Comparison of ENCODE assay signal across 20 mouse cellular contexts in genomic region chr13:34351437-34351836, GRCm38 (mm10). TPM values are rescaled to one million over a fixed set of nuclear protein-coding genes. Genes with fewer than 3 reads are reported as not detected.
DNase-seq lines count a peak whose midpoint lies in the region; ATAC-seq lines count a peak whose summit lies in the region.
"Had no signal": no experiment of that assay in that cellular context is flagged by ENCODE, and none has a peak within 500 bp of the region (broad histone marks: within the 10 kb centered on the region; RNA-seq: fewer than 3 reads in every experiment).

No protein-coding gene starts in this region.

- peak; percentile 57 for DNase-seq in embryo, embryonic 10 days (ENCODE audit: low spot score)
- DNase-seq in embryo, embryonic 9.5 days (ENCODE audit: extremely low spot score) = no peak
- no peak for DNase-seq in liver, embryonic 13.5 days
- no peak for DNase-seq in liver, embryonic 11.5 days (ENCODE audit: low spot score)
- peak; percentile 24 for DNase-seq in embryo, embryonic 11 days
- DNase-seq in heart, adult 8-10 months (ENCODE audit: low spot score) = no peak
- DNase-seq in cerebellum, postnatal 4 days (ENCODE audit: low spot score in 2 of 2) = no peak
- DNase-seq: adrenal gland, adult 2 months; adrenal gland, postnatal 10 days; adrenal gland, postnatal 25 days; cerebellum, adult 11 months; cerebellum, adult 18-20 months; cerebellum, adult 8-10 months; cerebellum, adult 9-11 months; cerebellum, postnatal 14 days; cerebellum, postnatal 36 days; forebrain, postnatal 0 days had no signal

- H3K4me1 ChIP-seq in liver, embryonic 13.5 days (replicated peaks) = peaks cover 36% of the 10 kb centered on the region
- H3K4me1 ChIP-seq in liver, embryonic 11.5 days (replicated peaks; ENCODE audit: control insufficient read depth, insufficient read depth, low read length) = peaks cover 25% of the 10 kb centered on the region
- H3K4me1 ChIP-seq: embryonic facial prominence, embryonic 12.5 days; forebrain, embryonic 13.5 days had no signal

- no peak for ATAC-seq in liver, embryonic 13.5 days (ENCODE audit: low read depth)
- ATAC-seq in liver, embryonic 11.5 days (replicated peaks; ENCODE audit: low FRiP score) = no peak
- ATAC-seq: forebrain, embryonic 13.5 days; forebrain, embryonic 15.5 days; forebrain, postnatal 0 days had no signal

- H3K27ac ChIP-seq in liver, embryonic 13.5 days = 0 out of 2 replicates have a peak overlapping the region, but pooled peaks have one; percentile 1
- no peak overlapping the region for H3K27ac ChIP-seq in liver, embryonic 11.5 days (ENCODE audit: low read depth, low read length)
- H3K27ac ChIP-seq: embryonic facial prominence, embryonic 12.5 days; forebrain, embryonic 13.5 days; forebrain, embryonic 15.5 days had no signal

- no peak overlapping the region for H3K9ac ChIP-seq in liver, embryonic 13.5 days
- no peak overlapping the region for H3K9ac ChIP-seq in liver, embryonic 11.5 days (ENCODE audit: low read depth, low read length)
- H3K9ac ChIP-seq: embryonic facial prominence, embryonic 12.5 days; forebrain, embryonic 13.5 days; forebrain, embryonic 15.5 days; forebrain, postnatal 0 days had no signal

- no peaks in the 10 kb centered on the region for H3K36me3 ChIP-seq in liver, embryonic 13.5 days
- no peaks in the 10 kb centered on the region for H3K36me3 ChIP-seq in liver, embryonic 11.5 days (ENCODE audit: control insufficient read depth, insufficient read depth, low read length)
- H3K36me3 ChIP-seq: embryonic facial prominence, embryonic 12.5 days; forebrain, embryonic 15.5 days had no signal

- no peaks in the 10 kb centered on the region for H3K9me3 ChIP-seq in liver, embryonic 13.5 days (replicated peaks)
- no peaks in the 10 kb centered on the region for H3K9me3 ChIP-seq in liver, embryonic 11.5 days (ENCODE audit: control insufficient read depth, low read length)
- H3K9me3 ChIP-seq: embryonic facial prominence, embryonic 12.5 days; forebrain, embryonic 13.5 days; forebrain, embryonic 15.5 days had no signal

- no peak overlapping the region for H3K4me3 ChIP-seq in liver, embryonic 13.5 days (replicated peaks)
- no peak overlapping the region for H3K4me3 ChIP-seq in liver, embryonic 11.5 days (ENCODE audit: low read depth, low read length)
- H3K4me3 ChIP-seq: embryonic facial prominence, embryonic 12.5 days; forebrain, embryonic 13.5 days; forebrain, embryonic 15.5 days had no signal

- no peaks in the 10 kb centered on the region for H3K27me3 ChIP-seq in liver, embryonic 13.5 days
- H3K27me3 ChIP-seq in liver, embryonic 11.5 days (replicated peaks; ENCODE audit: control insufficient read depth, insufficient read depth, low read length) = no peaks in the 10 kb centered on the region
- H3K27me3 ChIP-seq: embryonic facial prominence, embryonic 12.5 days; forebrain, embryonic 13.5 days; forebrain, embryonic 15.5 days had no signal

- no peak overlapping the region for H3K4me2 ChIP-seq in liver, embryonic 13.5 days
- H3K4me2 ChIP-seq in liver, embryonic 11.5 days = no peak overlapping the region
- H3K4me2 ChIP-seq: embryonic facial prominence, embryonic 12.5 days; forebrain, embryonic 13.5 days; forebrain, embryonic 15.5 days had no signal

RNA-seq across cellular contexts. Expression of gene Slc22a23, which starts 6.5 kb away (rescaled TPM):
- 6.2 and 7.7 TPM in 2 replicates for polyA plus RNA-seq in liver, embryonic 13.5 days (2015; fragmentation: Nextera tagmentation; extraction: Ambion mirVana)
- polyA plus RNA-seq in liver, embryonic 11.5 days (2014; fragmentation: Nextera tagmentation; extraction: Ambion mirVana) = 11.0 and 11.6 TPM in 2 replicates
- total RNA-seq in heart, adult 8-10 months (2022) = 10 to 100 TPM in 2 of 4 experiments, 1 to 10 TPM in 2; 8.8 to 12.5 (median 10.9) TPM

Comparison
In these comparisons a context has a peak if more than half of its experiments do, and no peak if none do; other contexts are left out.
1. DNase-seq: peak in embryo, embryonic 10 days (single experiment) and embryo, embryonic 11 days (single experiment); none in embryo, embryonic 9.5 days (single experiment), liver, embryonic 13.5 days (single experiment), liver, embryonic 11.5 days (single experiment), heart, adult 8-10 months (single experiment) and cerebellum, postnatal 4 days (0 of 2).